Mouse (Mus musculus): ENCODE measurements at regions not wholly inside any gene's neighbourhood (a gene's known extent, or its start where the extent isn't known, plus 50 kb on each side); places are given as distances from the start of the nearest gene placed in this dataset.
A peak's percentile ranks its signal among the peaks of the same experiment; 100 is the strongest.

DNA sequence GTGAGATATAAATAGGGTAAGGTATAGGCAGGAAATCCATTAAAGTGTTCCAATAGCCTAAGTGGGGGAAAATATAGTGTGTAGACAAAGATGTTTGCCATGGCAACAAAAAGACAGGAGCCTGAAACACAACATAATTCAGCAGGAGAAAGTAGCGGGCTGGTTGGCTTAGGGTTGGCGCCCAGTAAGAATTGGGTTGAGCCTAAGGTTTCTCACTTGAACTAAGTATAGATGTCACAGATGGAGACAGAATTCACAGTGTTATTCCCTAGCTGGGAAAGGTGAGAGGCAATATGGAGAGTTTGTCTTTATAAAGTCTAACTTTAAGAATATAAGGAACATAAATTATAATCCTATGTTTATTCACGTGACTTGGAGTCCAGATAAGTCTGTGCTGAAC is 64.8 kb upstream of the Ogfrl1 start:
- H3K4me2 ChIP-seq (replicated peaks; ENCODE audit: low read depth, low read length) = no peak overlapping the region
- H3K9me3 ChIP-seq (ENCODE audit: low read length) = no peaks in the 10 kb centered on the region
- no peaks in the 10 kb centered on the region for H3K36me3 ChIP-seq (ENCODE audit: insufficient read depth, low read length)
- no peaks in the 10 kb centered on the region for H3K4me1 ChIP-seq (ENCODE audit: insufficient read depth, low read depth, low read length)
- DNase-seq (ENCODE audit: low spot score) = no peak
- WGBS = 81% methylated on average over 3 of the region's 3 CpGs
- TF ChIP-seq CTCF (IDR thresholded peaks at IDR 0.05) (no peak), EP300 (IDR thresholded peaks at IDR 0.05) (no peak)
- ATAC-seq = no peak
- H3K9ac ChIP-seq (replicated peaks; ENCODE audit: low read depth) = no peak overlapping the region
- H3K4me3 ChIP-seq (ENCODE audit: low read depth, low read length) = no peak overlapping the region
- no peak overlapping the region for H3K27ac ChIP-seq (ENCODE audit: low read length)
- H3K27me3 ChIP-seq (replicated peaks; ENCODE audit: insufficient read depth, low read length) = no peaks in the 10 kb centered on the region

GRCm38 (mm10) chr1:23464081-23464480 is 66.5 kb upstream of the Ogfrl1 start:
- 64% methylated on average over 3 of the region's 3 CpGs for WGBS
- H3K36me3 ChIP-seq (ENCODE audit: insufficient read depth, low read length) = no peaks in the 10 kb centered on the region
- no peak overlapping the region for H3K27ac ChIP-seq (ENCODE audit: low read length)
- DNase-seq (ENCODE audit: low spot score) (no peak), ATAC-seq (no peak)
- no peaks in the 10 kb centered on the region for H3K27me3 ChIP-seq (replicated peaks; ENCODE audit: insufficient read depth, low read length)
- TF ChIP-seq EP300 (IDR thresholded peaks at IDR 0.05) (no peak), CTCF (IDR thresholded peaks at IDR 0.05) (no peak)
- no peaks in the 10 kb centered on the region for H3K9me3 ChIP-seq (ENCODE audit: low read length)
- no peaks in the 10 kb centered on the region for H3K4me1 ChIP-seq (ENCODE audit: insufficient read depth, low read depth, low read length)
- H3K9ac ChIP-seq (replicated peaks; ENCODE audit: low read depth) = no peak overlapping the region
- no peak overlapping the region for H3K4me3 ChIP-seq (ENCODE audit: low read depth, low read length)
- H3K4me2 ChIP-seq (replicated peaks; ENCODE audit: low read depth, low read length) = no peak overlapping the region

DNA sequence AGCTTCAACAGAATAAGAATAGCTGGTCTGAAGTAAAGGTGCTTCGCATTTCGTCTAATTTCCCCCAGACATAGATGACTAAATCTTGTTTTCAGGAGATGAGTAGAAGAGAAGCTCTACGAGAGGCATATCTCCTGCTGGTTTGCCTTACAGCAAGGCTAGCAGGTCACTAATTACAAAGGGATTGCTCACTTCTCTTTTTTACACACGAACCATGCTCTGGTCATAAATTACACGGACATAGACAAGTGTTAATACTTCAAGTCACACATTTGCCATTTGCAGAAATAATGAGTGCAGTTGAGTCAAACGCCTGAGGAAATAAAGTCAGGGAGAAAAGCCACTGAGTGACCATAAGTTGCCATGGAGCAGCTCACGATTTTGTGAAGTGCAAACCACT is 68.8 kb upstream of the Ogfrl1 start:
- Histone ChIP-seq H3K4me2 (replicated peaks; ENCODE audit: low read depth, low read length) (no peak overlapping the region), H3K36me3 (ENCODE audit: insufficient read depth, low read length) (no peaks in the 10 kb centered on the region), H3K4me3 (ENCODE audit: low read depth, low read length) (no peak overlapping the region), H3K9ac (replicated peaks; ENCODE audit: low read depth) (no peak overlapping the region), H3K27me3 (replicated peaks; ENCODE audit: insufficient read depth, low read length) (no peaks in the 10 kb centered on the region), H3K27ac (ENCODE audit: low read length) (no peak overlapping the region), H3K4me1 (ENCODE audit: insufficient read depth, low read depth, low read length) (no peaks in the 10 kb centered on the region), H3K9me3 (ENCODE audit: low read length) (no peaks in the 10 kb centered on the region)
- DNase-seq (ENCODE audit: low spot score) (no peak), ATAC-seq (no peak)
- TF ChIP-seq EP300 (IDR thresholded peaks at IDR 0.05) = no peak
- TF ChIP-seq CTCF (IDR thresholded peaks at IDR 0.05) = no peak
- WGBS = 66% methylated on average over 7 of the region's 7 CpGs

- TF ChIP-seq EP300 (IDR thresholded peaks at IDR 0.05) = no peak
- no peak for TF ChIP-seq CTCF (IDR thresholded peaks at IDR 0.05)
- no peaks in the 10 kb centered on the region for H3K27me3 ChIP-seq (replicated peaks; ENCODE audit: insufficient read depth, low read length)
- H3K9me3 ChIP-seq (ENCODE audit: low read length) = no peaks in the 10 kb centered on the region
- DNase-seq (ENCODE audit: low spot score) (no peak), ATAC-seq (no peak)
- H3K27ac ChIP-seq (ENCODE audit: low read length) = no peak overlapping the region
- WGBS = 80% methylated on average over 2 of the region's 2 CpGs
- no peak overlapping the region for H3K9ac ChIP-seq (replicated peaks; ENCODE audit: low read depth)
- no peak overlapping the region for H3K4me2 ChIP-seq (replicated peaks; ENCODE audit: low read depth, low read length)
- no peaks in the 10 kb centered on the region for H3K4me1 ChIP-seq (ENCODE audit: insufficient read depth, low read depth, low read length)
- H3K36me3 ChIP-seq (ENCODE audit: insufficient read depth, low read length) = no peaks in the 10 kb centered on the region
- H3K4me3 ChIP-seq (ENCODE audit: low read depth, low read length) = no peak overlapping the region
Measured at GRCm38 (mm10) chr1:23467405-23467804, 69.8 kb upstream of the Ogfrl1 start.

DNA sequence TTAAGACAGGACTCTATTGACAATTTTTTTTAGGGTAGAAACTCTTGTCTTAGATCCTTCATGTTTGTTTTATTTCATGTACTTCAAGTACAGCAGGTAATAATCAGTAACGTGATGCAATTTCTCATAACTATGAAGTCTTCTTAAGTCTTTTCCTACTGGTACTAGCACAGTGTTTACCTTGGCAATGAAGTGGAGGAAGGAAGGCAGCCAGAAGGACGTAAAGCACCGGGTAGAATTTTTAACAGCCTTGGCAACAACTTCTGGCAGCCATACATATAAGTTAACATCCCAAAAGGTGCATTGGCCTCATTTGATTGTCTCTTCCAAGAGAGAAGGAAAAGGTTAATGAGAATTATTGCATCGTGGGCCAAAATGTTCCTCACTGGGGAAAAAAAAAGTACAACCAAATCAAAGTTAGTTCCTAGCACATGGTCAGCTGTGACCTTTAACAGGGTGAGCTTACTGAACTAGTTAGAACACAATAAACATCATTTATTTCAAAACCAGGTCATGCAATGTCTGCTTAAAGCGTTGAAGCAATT is 83.3 kb upstream of the Ogfrl1 start:
- 39% methylated on average over 5 of the region's 5 CpGs for WGBS
- H3K4me3 ChIP-seq (ENCODE audit: low read depth, low read length) = no peak overlapping the region
- no peak overlapping the region for H3K9ac ChIP-seq (replicated peaks; ENCODE audit: low read depth)
- H3K9me3 ChIP-seq (ENCODE audit: low read length) = no peaks in the 10 kb centered on the region
- no peak overlapping the region for H3K27ac ChIP-seq (ENCODE audit: low read length)
- H3K4me1 ChIP-seq (ENCODE audit: insufficient read depth, low read depth, low read length) = no peaks in the 10 kb centered on the region
- ATAC-seq (peak; percentile 70), DNase-seq (ENCODE audit: low spot score) (peak; percentile 57)
- no peaks in the 10 kb centered on the region for H3K27me3 ChIP-seq (replicated peaks; ENCODE audit: insufficient read depth, low read length)
- TF ChIP-seq CTCF (IDR thresholded peaks at IDR 0.05) (no peak), EP300 (IDR thresholded peaks at IDR 0.05) (peak; percentile 32; the same call in 1 of the 2 replicates)
- no peaks in the 10 kb centered on the region for H3K36me3 ChIP-seq (ENCODE audit: insufficient read depth, low read length)
- H3K4me2 ChIP-seq (replicated peaks; ENCODE audit: low read depth, low read length) = no peak overlapping the region

- Histone ChIP-seq H3K27ac (ENCODE audit: low read length) (no peak overlapping the region), H3K27me3 (replicated peaks; ENCODE audit: insufficient read depth, low read length) (no peaks in the 10 kb centered on the region), H3K4me2 (replicated peaks; ENCODE audit: low read depth, low read length) (no peak overlapping the region), H3K4me1 (ENCODE audit: insufficient read depth, low read depth, low read length) (no peaks in the 10 kb centered on the region), H3K36me3 (ENCODE audit: insufficient read depth, low read length) (no peaks in the 10 kb centered on the region), H3K9me3 (ENCODE audit: low read length) (no peaks in the 10 kb centered on the region), H3K9ac (replicated peaks; ENCODE audit: low read depth) (no peak overlapping the region), H3K4me3 (ENCODE audit: low read depth, low read length) (no peak overlapping the region)
- ATAC-seq (no peak), DNase-seq (ENCODE audit: low spot score) (no peak)
- no peak for TF ChIP-seq EP300 (IDR thresholded peaks at IDR 0.05)
- TF ChIP-seq CTCF (IDR thresholded peaks at IDR 0.05) = no peak
- WGBS = 30% methylated on average over 1 of the region's 1 CpGs
Measured at GRCm38 (mm10) chr1:23484566-23484965, 87.0 kb upstream of the Ogfrl1 start.

Data from lung, postnatal 0 days (tissue).